ENCODE assay signal across 23 mouse cellular contexts in genomic region chr8:125768079-125768478, GRCm38 (mm10).
"Had no signal": no experiment of that assay in that cellular context is flagged by ENCODE, and none has a peak within 500 bp of the region (broad histone marks: within the 10 kb centered on the region; RNA-seq: fewer than 3 reads in every experiment).

No protein-coding gene starts in this region.

- H3K4me3 ChIP-seq: liver, embryonic 15.5 days; lung, embryonic 15.5 days; midbrain, embryonic 10.5 days; midbrain, embryonic 12.5 days; myocyte; neural tube, embryonic 13.5 days; neural tube, embryonic 15.5 days had no signal

- ATAC-seq: liver, postnatal 0 days; lung, postnatal 0 days; midbrain, embryonic 16.5 days had no signal

- H3K9me3 ChIP-seq: liver, embryonic 15.5 days; lung, embryonic 15.5 days had no signal

- H3K9ac ChIP-seq: liver, embryonic 15.5 days; liver, postnatal 0 days; lung, embryonic 15.5 days; midbrain, embryonic 12.5 days; neural tube, embryonic 13.5 days; neural tube, embryonic 15.5 days had no signal

- H3K27me3 ChIP-seq: liver, embryonic 15.5 days; lung, embryonic 15.5 days; midbrain, embryonic 12.5 days; neural tube, embryonic 13.5 days; neural tube, embryonic 15.5 days had no signal

- H3K36me3 ChIP-seq: liver, embryonic 15.5 days; lung, embryonic 15.5 days had no signal

- H3K4me1 ChIP-seq: liver, embryonic 15.5 days; lung, embryonic 15.5 days; midbrain, embryonic 12.5 days; neural tube, embryonic 13.5 days; neural tube, embryonic 15.5 days had no signal

- DNase-seq: liver, postnatal 0 days; lung, adult 2 months; lung, postnatal 14 days; lung, postnatal 36 days; midbrain, embryonic 14.5 days; retina, postnatal 1 day; right cerebral cortex, adult 18-20 months; right cerebral cortex, postnatal 25 days; right cerebral cortex, postnatal 4 days; spleen, adult 18-20 months; thymus, adult 18-20 months; thymus, postnatal 25 days; thymus, postnatal 4 days had no signal

- H3K27ac ChIP-seq: liver, embryonic 15.5 days; lung, embryonic 15.5 days; macrophage; midbrain, embryonic 10.5 days; midbrain, embryonic 12.5 days; neural tube, embryonic 13.5 days; neural tube, embryonic 15.5 days had no signal

- H3K4me2 ChIP-seq: liver, embryonic 15.5 days; lung, embryonic 15.5 days; midbrain, embryonic 12.5 days; neural tube, embryonic 13.5 days; neural tube, embryonic 15.5 days had no signal
